Mouse (Mus musculus): ENCODE results near the gene Plscr1. TPM values are rescaled to one million over a fixed set of nuclear protein-coding genes. Genes with fewer than 3 reads are reported as not detected.

The Plscr1 gene
- total RNA-seq, 4 experiments from 2014 or later, result 2.1 to 4.1 (median 3.1) TPM

- DNase-seq (ENCODE audit: low spot score in 2 of 2), result no peak
These were observed 51.7 kb downstream of the Plscr1 start for GRCm38 (mm10) chr9:92301213-92301612.

GRCm38 (mm10) chr9:92305075-92305474 is 55.5 kb downstream of the Plscr1 start:
- DNase-seq (ENCODE audit: low spot score in 2 of 2), result no peak

GRCm38 (mm10) chr9:92305620-92306220 is 56.2 kb downstream of the Plscr1 start:
- no peak for DNase-seq (ENCODE audit: low spot score in 2 of 2)

- no peak for DNase-seq (ENCODE audit: low spot score in 2 of 2)
These were observed 59.5 kb downstream of the Plscr1 start, which contains the start of gene 1700057G04Rik for GRCm38 (mm10) chr9:92309077-92309476. 1700057G04Rik (plus strand) TSS chr9:92309377.

- no peak for DNase-seq (ENCODE audit: low spot score in 2 of 2)
These were observed 67.2 kb downstream of the Plscr1 start for GRCm38 (mm10) chr9:92316791-92317190.

Small RNA genes lying within 50 kb of the gene (microRNA-seq; reads per million reads assigned to microRNA genes)
- 0 reads per million in 2 experiments for gene Mir6386

Other genes with a start within 250 kb of the Plscr1 start
- gene Plscr5, start 56.8 kb upstream of the Plscr1 start, total RNA-seq (2022), result not detected
- gene Plscr2, start 25.9 kb downstream of the Plscr1 start, total RNA-seq (2022), result 1 to 10 TPM; 2.5 to 8.3 (median 6.0) TPM
- not detected for gene 1700057G04Rik, start 59.6 kb downstream of the Plscr1 start, total RNA-seq (2022)
- gene Plscr4, start 207.6 kb downstream of the Plscr1 start, total RNA-seq (2022), result 1 to 10 TPM; 3.3 to 4.8 (median 4.2) TPM

Measured in layer of hippocampus, adult 8-10 months (tissue).